Mouse (Mus musculus) small intestine, adult 2 months (tissue): ENCODE measurements at regions not wholly inside any gene's neighbourhood (a gene's known extent, or its start where the extent isn't known, plus 50 kb on each side); places are given as distances from the start of the nearest gene placed in this dataset.

Experiments used
- CTCF ChIP-seq: fragments of 200-500 bp; IDR thresholded peaks from 2 replicates; pipeline ENCODE4 v1.5.1; 2012; ENCODE audit warnings: low read depth, mild to moderate bottlenecking, control low read depth, inconsistent platforms, low read length, moderate library complexity, mixed read lengths; ENCODE audit not compliant: insufficient replicate concordance, insufficient read length; ENCODE audit errors: extremely low read depth
- POLR2A ChIP-seq: fragments of 200-500 bp; IDR thresholded peaks from 2 replicates; pipeline ENCODE4 v1.6.1; 2012; ENCODE audit warnings: low read depth, mild to moderate bottlenecking, control low read depth, inconsistent platforms, low read length, moderate library complexity

GRCm38 (mm10) chr7:145007216-145007615, 67.5 kb upstream of the Ccnd1 start:
- TF ChIP-seq CTCF (no peak), POLR2A (no peak)
